Mouse (Mus musculus): ENCODE results near the gene Emc10. TPM values are rescaled to one million over a fixed set of nuclear protein-coding genes. Genes with fewer than 3 reads are reported as not detected.

The Emc10 gene
- total RNA-seq, 2 experiments from 2014 or later: 145 to 164 TPM

DNA sequence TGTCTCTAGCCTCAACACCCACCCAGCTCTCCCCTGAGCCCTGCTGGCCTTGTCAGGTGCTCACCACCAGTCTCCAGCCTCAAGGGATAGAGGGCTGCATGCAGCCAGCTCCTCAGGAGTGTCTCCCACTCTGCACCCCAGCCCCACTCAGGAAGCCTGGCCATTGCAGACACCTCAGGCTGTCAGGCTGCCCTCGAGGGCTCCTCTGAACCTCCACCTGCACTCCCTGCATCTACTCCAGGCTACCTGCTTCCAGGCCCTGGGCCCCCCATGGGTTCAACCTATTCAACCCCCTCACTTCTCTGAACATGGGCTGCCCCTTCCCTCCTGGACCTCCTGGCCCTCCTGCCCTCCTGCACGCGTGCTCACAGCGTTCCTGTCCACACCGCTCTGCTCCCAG, 4.9 kb downstream of the Emc10 start:
- intact Hi-C loops (cut with DNase I): no loop called here

DNA sequence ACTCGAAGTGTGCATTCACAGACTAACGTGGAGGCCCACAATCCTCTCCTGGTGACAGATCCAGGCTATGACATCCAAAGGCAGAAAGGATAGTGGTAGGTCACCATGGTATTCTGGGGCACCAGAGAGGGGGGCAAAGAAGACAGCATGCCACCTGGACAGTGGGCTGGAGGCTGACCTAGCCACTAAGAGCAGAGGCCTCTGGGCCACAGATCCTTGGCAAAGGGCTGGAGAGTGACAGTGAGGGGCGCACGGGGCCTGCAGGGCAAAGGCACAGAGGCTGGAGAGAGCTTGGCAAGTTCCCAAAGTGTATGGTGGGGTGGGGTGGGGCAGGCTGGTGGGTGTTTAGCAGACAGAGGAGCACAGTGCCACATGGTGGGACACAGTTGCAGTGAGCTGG, 6.0 kb downstream of the Emc10 start:
- intact Hi-C loops (cut with DNase I): no loop called here
- no peak for DNase-seq (ENCODE audit: low spot score in 2 of 2)

More for the DNA sequence above, 4.9 kb downstream of the Emc10 start:
- DNase-seq (ENCODE audit: low spot score in 2 of 2): no peak

DNA sequence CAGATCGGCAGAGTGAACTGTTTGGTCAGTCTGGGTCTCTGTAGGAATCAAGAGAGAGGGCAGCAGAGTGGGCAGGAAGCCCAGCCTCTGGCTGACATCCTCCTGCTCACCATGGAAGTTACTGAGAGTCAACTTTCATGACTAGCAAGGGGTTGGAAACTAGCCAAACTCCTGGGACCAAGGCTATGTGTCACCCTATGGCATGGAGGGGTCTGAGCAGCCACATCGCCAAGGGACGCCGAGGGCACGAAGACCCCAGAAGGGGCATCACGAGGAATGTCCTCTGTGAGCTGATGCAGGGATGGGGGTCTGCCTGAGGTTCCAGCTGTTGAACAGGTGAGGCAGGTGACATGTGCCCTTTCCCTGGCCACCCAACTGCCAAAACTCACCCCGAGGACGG, 7.8 kb downstream of the Emc10 start:
- no peak for DNase-seq (ENCODE audit: low spot score in 2 of 2)
- intact Hi-C loops (cut with DNase I): no loop called here

- intact Hi-C loops (cut with DNase I): no loop called here
- DNase-seq (ENCODE audit: low spot score in 2 of 2): no peak
Observed at GRCm38 (mm10) chr7:44487936-44488335, 8.4 kb downstream of the Emc10 start.

DNA sequence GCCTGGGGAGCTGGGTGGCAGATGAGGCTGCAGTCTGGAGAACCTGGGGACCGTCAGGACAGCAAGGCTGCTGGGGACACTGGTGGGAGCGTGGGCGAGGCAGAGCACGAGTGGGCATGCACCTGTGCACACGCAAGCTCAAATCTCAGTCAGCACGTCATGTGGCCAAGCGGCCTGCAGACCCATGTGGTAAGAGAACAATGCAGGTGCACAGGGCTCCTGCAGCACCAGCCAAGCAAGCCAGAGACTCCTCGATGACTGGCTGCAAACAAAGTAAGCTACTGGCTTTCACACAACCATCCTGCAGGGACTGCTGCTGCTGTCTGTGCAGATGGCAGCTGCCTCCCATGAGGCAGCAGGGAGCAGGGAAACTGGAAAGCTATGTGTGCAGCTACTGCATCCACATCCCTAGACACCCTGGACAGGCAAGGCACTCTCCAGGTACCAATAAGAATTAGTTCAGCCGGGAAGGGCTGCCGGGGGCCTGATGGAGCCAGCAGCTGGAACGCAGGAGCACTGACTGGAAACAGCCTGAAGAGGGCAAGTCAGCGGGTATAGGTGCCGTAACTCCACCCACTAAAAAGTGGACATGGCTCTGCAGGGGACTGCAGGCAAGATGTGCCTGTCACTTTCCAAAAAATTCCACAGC, 9.3 kb downstream of the Emc10 start:
- intact Hi-C loops (cut with DNase I): no loop called here
- no peak for DNase-seq (ENCODE audit: low spot score in 2 of 2)

DNA sequence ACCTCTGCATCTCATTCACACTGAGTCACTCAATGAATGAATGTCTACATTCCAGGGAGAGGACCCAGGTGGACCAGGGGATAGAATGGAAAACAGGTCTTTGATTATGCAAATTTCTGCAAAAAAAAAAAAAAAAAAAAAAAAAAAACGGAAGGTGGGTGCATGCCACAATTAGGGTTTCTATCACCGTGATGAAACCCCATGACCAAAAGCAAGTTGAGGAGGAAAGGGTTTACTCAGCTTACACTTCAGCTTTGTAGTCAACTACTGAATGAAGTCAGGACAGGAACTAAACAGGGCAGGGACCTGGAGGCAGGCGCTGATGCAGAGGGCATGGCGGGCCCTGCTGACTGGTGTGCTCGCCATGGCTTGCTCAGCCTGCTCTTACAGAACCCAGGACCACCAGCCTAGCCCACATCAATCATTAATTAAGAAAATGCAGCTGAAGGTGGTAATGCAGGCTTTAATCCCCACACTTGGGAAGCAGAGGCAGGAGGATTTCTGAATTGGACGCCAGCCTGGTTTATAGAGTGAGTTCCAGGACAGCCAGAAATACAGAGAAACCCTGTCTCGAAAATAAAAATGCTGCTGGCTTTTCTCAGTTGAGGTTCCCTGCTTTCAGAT, 10.6 kb downstream of the Emc10 start:
- intact Hi-C loops (cut with DNase I): no loop called here
- peak in 1 of 2 experiments; percentile 1 for DNase-seq (ENCODE audit: low spot score in 2 of 2)

- intact Hi-C loops (cut with DNase I): loop anchor here (5.0 kb wide), 1 partner anchor 88 kb away; no protein-coding TSS in a partner anchor
- DNase-seq (ENCODE audit: low spot score in 2 of 2): peak; percentile 83 to 87
Observed at GRCm38 (mm10) chr7:44484841-44485571, 11.3 kb downstream of the Emc10 start.

DNA sequence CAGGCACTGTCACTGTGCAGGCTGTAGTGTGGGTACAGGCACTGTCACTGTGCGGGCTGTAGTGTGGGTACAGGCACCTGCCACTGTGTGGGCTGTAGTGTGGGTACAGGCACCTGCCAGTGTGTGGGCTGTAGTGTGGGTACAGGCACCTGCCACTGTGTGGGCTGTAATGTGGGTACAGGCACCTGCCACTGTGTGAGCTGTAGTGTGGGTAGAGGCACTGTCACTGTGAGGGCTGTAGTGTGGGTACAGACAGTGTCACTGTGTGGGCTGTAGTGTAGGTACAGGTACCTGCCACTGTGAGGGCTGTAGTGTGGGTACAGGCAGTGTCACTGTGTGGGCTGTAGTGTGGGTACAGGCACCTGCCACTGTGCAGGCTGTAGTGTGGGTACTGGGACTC, 12.2 kb downstream of the Emc10 start:
- DNase-seq (ENCODE audit: low spot score in 2 of 2): no peak
- intact Hi-C loops (cut with DNase I): loop anchor here (5.0 kb wide), 1 partner anchor 87 kb away; no protein-coding TSS in a partner anchor

DNA sequence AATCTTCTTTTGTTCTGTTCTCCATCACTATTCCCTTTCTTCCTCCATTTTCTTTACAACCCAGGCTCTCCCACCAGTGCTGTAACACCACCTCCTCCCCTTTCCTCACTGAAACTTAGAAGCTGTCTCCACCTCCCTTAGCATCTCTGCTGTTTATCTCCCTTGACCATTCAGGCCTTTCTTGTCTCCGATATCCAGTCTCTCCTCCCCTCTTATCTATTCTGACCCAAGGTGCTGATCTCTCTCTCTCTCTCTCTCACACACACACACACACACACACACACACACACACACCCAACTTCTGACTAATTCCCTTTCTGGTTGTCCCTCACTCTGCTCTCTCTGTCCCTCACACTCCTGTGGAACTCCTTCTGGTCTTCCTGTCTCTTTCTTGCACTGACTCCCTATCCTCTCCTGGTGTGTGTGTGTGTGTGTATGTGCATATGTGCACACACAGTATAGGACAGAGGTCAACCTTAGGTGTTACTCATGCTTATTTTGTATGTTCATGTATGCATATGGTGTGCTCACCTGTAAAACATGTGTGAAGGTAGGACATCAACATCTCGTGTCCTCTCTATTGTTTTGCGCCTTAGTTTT, 13.4 kb downstream of the Emc10 start:
- intact Hi-C loops (cut with DNase I): loop anchor here (5.0 kb wide), 1 partner anchor 86 kb away; no protein-coding TSS in a partner anchor
- no peak for DNase-seq (ENCODE audit: low spot score in 2 of 2)

DNA sequence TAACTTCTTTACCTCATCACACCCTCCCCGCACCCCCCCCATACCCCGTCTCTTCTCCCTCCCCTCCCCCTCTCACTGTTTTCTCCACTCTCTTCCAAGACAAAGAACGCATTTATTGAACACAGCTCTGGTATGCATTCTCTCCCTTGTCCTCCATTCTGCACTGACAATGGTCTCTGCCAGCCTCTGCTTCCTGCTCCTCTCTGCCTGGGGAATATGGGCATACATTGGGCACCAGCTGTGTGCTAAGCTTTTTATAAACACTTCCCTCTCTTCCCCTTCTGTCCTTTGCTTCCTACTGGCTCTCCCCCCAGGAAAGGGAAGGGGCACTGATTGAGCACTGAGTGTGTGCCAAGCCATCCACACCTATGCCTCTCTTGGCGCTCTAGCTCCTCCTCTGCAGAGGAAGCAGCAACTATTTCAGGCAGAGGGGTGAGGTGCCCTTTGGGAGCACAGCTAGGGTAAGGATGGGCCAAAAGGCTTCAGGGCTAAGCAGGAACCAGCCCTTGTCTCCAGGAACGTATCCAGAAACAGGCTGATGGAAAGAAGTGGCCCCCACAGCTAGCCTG, 21.2 kb downstream of the Emc10 start:
- intact Hi-C loops (cut with DNase I): loop anchor here (2.0 to 5.0 kb wide), 3 partner anchors 20 to 218 kb away; partner anchors contain the start of gene Acp4
- no peak for DNase-seq (ENCODE audit: low spot score in 2 of 2)

DNA sequence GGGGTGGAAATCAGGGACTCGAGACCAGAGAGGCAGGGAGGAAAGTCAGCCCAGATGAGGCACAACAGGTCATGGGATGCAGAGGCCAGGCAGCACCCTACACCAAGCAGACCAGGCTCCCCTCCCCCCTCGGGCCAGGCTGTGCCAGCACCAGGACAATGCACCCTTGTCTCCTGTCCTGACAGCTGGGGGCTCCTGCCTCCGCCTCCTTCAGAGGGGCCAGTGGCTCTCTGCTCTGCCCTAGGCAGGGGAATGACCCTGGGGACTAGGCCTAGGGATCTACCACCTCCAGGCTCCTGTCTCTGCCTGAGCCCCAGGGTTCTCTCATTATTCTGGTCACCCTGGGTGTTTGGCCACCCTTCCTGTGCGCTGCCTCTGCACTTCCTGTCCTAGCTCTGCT, 21.9 kb downstream of the Emc10 start:
- peak; percentile 53 to 77 for DNase-seq (ENCODE audit: low spot score in 2 of 2)
- intact Hi-C loops (cut with DNase I): loop anchor here (2.0 kb wide), 1 partner anchor 20 kb away; no protein-coding TSS in a partner anchor

DNA sequence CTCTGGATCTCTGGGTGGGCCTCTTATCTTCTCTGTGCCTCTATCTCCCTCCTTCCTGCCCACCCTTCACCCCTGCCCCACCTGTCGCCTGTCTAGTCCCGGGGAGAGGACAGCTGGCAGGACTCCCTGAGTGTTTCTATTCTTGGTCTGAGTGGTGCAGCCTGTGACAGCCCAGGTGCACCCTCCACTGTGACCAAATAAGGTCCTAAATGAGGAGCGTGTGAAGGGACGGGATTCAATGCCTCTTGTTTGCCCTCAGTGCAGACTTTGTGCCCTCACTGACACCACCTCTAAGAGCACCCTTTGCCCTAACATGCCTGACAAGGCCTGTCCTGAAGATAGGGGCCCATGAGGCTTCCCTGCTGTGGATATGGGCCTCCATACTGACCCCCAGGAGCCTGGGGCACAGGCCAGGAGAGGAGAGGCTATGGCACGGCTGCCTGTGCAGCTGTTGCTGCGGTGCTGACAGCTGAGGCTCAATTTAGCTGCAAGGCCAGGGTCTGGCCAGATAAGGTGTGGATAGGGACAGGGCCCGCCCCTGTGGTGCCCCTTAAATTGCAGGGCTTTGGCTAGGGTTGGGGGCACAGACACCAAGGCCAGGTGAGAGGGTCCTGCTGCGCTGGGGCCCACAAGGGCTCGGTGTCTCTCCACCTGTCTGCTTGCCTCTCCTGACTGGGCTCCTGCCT, 23.2 kb downstream of the Emc10 start:
- intact Hi-C loops (cut with DNase I): no loop called here
- no peak for DNase-seq (ENCODE audit: low spot score in 2 of 2)

GRCm38 (mm10) chr7:44472558-44472885, 23.8 kb downstream of the Emc10 start:
- intact Hi-C loops (cut with DNase I): no loop called here
- no peak for DNase-seq (ENCODE audit: low spot score in 2 of 2)

GRCm38 (mm10) chr7:44471880-44472557, 24.3 kb downstream of the Emc10 start:
- no peak for DNase-seq (ENCODE audit: low spot score in 2 of 2)
- intact Hi-C loops (cut with DNase I): no loop called here

DNA sequence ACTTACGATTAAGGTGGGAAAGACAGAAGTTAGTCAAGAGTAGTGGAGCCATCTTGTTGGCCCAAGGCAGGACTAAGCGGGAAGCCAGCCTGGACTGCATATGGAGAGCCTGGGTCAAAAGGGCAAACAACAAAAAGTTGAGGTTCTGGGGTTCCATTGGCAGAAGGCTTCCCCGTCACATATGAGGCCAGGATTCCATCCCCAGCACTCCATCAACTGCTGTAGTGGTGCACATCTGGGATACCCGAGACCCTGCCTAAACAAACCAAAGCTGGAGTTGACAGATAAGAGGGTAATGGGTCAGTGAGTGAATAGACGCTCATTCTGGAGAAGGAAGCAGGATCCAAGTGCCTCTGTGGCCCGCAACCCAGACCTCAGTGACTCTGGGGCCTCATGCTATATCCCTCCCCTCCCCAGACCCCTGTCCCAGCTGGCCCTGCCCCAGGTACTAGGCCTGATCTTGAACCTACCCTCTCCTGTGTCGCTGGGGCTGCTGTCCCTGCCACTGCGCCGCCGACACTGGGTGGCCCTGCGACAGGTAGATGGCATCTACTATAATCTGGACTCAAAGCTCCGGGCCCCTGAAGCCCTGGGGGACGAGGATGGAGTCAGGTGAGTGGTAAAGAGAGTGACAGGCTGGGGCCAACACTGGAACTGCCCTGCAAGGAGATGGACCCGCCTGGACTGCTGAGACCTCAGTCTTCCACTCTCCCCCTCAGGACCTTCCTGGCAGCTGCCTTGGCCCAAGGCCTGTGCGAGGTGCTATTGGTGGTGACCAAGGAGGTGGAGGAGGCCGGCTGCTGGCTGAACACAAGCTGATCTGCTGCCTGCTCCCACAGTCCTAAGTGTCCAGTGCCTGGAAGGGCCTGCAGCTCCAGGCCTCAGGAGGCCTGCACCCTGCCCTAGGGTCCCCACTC, 25.4 kb downstream of the Emc10 start:
- no peak for DNase-seq (ENCODE audit: low spot score in 2 of 2)
- intact Hi-C loops (cut with DNase I): no loop called here

- intact Hi-C loops (cut with DNase I): no loop called here
- no peak for DNase-seq (ENCODE audit: low spot score in 2 of 2)
Observed at GRCm38 (mm10) chr7:44469677-44470675, 26.4 kb downstream of the Emc10 start.
